Mouse (Mus musculus) C2C12 (cell line): ENCODE results near the gene Defb30. TPM values are rescaled to one million over a fixed set of nuclear protein-coding genes. Genes with fewer than 3 reads are reported as not detected.

Experiments used
- H3K27me3 ChIP-seq: one replicate; pipeline ENCODE4 v1.6.1; 2011; ENCODE audit not compliant: control insufficient read depth, insufficient read depth, insufficient read length
- H3K36me3 ChIP-seq: one replicate; pipeline ENCODE4 v1.6.1; 2011; ENCODE audit not compliant: control insufficient read depth, insufficient read depth
- H3K4me3 ChIP-seq: one replicate; pipeline ENCODE4 v1.5.1; 2011; ENCODE audit warnings: mild to moderate bottlenecking, control low read depth; ENCODE audit not compliant: poor library complexity, insufficient read depth, severe bottlenecking
- H3K79me2 ChIP-seq: one replicate; pipeline ENCODE4 v1.6.1; 2011; ENCODE audit not compliant: control insufficient read depth, insufficient read depth
- H3K79me3 ChIP-seq: one replicate; pipeline ENCODE4 v1.6.1; 2011; ENCODE audit warnings: low read depth, control low read depth
- H3ac ChIP-seq: one replicate; pipeline ENCODE3; 2011; ENCODE audit warnings: low read depth; ENCODE audit not compliant: control insufficient read depth, insufficient read length
- CEBPB ChIP-seq: IDR thresholded peaks from one replicate; pipeline ENCODE4 v1.6.1; 2011; ENCODE audit warnings: low read depth, mild to moderate bottlenecking, control low read depth, moderate library complexity
- CTCF ChIP-seq: IDR thresholded peaks from one replicate; pipeline ENCODE4 v1.5.1; 2011; ENCODE audit not compliant: control insufficient read depth, insufficient read depth, insufficient read length
- FOSL1 ChIP-seq: IDR thresholded peaks from one replicate; pipeline ENCODE4 v1.8.0; 2011; ENCODE audit warnings: mild to moderate bottlenecking, low read length; ENCODE audit not compliant: poor library complexity, insufficient read depth, severe bottlenecking
- MAX ChIP-seq: IDR thresholded peaks from one replicate; pipeline ENCODE4 v1.6.1; 2011; ENCODE audit warnings: mild to moderate bottlenecking, control low read depth
- MYOD1 ChIP-seq: IDR thresholded peaks from one replicate; pipeline ENCODE4 v1.6.1; 2011; ENCODE audit warnings: low read depth; ENCODE audit not compliant: control insufficient read depth, insufficient read length
- MYOG ChIP-seq: IDR thresholded peaks from one replicate; pipeline ENCODE4 v1.6.1; 2011; ENCODE audit not compliant: control insufficient read depth, insufficient read length; ENCODE audit errors: extremely low read depth
- USF1 ChIP-seq: IDR thresholded peaks from one replicate; pipeline ENCODE4 v1.6.1; 2011; ENCODE audit warnings: low read depth, mild to moderate bottlenecking, control low read depth, moderate library complexity
- polyA plus RNA-seq: library from polyadenylated mRNA; unstranded; fragments of >200 nt; fragmentation: generic; extraction: Trizol; gene quantifications from one replicate; pipeline ENCODE4 v1.2.1, GENCODE M21; 2012; ENCODE audit warnings: missing spikeins

Gene Defb30
- polyA plus RNA-seq, 1 experiment, result not detected

GRCm38 (mm10) chr14:63054729-63055128, 5.0 kb upstream of the Defb30 start:
- Histone ChIP-seq H3K79me2 (no peaks in the 10 kb centered on the region), H3K27me3 (no peaks in the 10 kb centered on the region), H3ac (no peak overlapping the region), H3K36me3 (no peaks in the 10 kb centered on the region), H3K79me3 (no peaks in the 10 kb centered on the region), H3K4me3 (no peak overlapping the region)
- TF ChIP-seq CTCF (peak; percentile 26), USF1 (no peak), MYOD1 (peak; percentile 19), CEBPB (no peak)

GRCm38 (mm10) chr14:63050769-63051168, 1.0 kb upstream of the Defb30 start:
- no peaks in the 10 kb centered on the region for H3K79me3 ChIP-seq
- H3ac ChIP-seq, result no peak overlapping the region
- H3K27me3 ChIP-seq, result no peaks in the 10 kb centered on the region
- H3K4me3 ChIP-seq, result no peak overlapping the region
- H3K79me2 ChIP-seq, result no peaks in the 10 kb centered on the region
- no peaks in the 10 kb centered on the region for H3K36me3 ChIP-seq
- TF ChIP-seq MYOG (no peak), CTCF (peak; percentile 54)

DNA sequence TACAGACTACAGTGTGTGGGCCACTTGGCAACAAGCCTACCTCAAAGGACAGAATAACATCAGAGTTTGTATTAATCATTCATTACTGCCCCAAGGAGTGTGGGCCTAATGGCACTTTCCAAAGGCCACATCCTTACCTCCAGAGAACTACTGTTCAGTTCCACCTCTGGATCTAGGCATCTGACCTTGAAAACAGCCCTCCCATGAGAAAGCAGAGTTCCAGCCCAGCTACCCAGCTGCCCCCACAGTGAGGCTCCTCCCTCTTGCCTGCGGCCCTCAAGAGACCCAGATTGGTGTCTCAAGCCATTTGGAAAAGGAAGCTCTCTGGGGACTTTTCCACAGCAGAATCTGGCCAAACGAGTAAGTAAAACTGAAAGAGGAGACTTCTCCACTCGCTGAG, 3.1 kb downstream of the Defb30 start, which contains the start of gene Defb42:
Gene Defb42 (plus strand): TSS at position 301 of the 400 bp plus-strand sequence.
- Histone ChIP-seq H3K36me3 (no peaks in the 10 kb centered on the region), H3K79me2 (no peaks in the 10 kb centered on the region), H3K27me3 (no peaks in the 10 kb centered on the region), H3K79me3 (no peaks in the 10 kb centered on the region), H3K4me3 (no peak within 1 kb of the TSS), H3ac (no peak within 1 kb of the TSS)
- TF ChIP-seq MAX (no peak), USF1 (no peak), FOSL1 (no peak), CEBPB (no peak), MYOD1 (no peak), MYOG (no peak), CTCF (no peak)

DNA sequence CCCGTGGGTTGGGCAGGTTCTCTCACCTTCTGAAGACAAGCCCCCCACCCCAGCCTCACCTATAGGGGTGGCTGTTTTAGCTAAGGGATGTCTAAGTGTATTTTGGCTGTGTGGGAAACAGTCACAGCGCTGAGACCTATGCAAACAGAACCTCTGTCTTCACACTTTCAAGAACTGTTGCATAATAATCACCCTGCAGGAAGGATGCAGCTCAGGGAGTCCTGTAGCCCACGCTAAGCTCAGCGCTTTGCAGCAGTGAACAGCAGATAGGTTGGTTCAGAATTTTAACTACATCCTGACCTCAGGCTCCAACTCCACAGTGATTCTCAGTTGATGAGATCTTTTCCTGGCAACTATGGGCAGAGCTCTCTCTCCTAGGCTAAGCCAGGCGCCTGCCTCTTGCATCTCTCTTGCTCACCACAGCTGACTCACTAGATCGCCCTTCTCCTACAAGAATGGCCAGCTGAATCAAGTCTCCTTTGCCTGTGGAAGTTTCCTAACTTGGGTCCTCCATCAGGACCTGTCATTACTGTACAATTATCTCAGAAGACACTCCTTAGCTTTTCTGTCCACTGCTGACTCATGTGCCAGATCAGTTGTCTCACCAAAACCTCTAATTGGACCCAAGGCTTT, 29.1 kb downstream of the Defb30 start:
- no peaks in the 10 kb centered on the region for H3K79me2 ChIP-seq
- H3ac ChIP-seq, result peak overlapping the region; percentile 37
- H3K79me3 ChIP-seq, result no peaks in the 10 kb centered on the region
- no peak overlapping the region for H3K4me3 ChIP-seq
- no peaks in the 10 kb centered on the region for H3K27me3 ChIP-seq
- H3K36me3 ChIP-seq, result no peaks in the 10 kb centered on the region
- no peak for TF ChIP-seq CTCF
- no peak for TF ChIP-seq MAX
- peak; percentile 68 for TF ChIP-seq FOSL1
- TF ChIP-seq MYOD1, result peak; percentile 68
- TF ChIP-seq USF1, result no peak
- no peak for TF ChIP-seq MYOG
- TF ChIP-seq CEBPB, result peak; percentile 64

DNA sequence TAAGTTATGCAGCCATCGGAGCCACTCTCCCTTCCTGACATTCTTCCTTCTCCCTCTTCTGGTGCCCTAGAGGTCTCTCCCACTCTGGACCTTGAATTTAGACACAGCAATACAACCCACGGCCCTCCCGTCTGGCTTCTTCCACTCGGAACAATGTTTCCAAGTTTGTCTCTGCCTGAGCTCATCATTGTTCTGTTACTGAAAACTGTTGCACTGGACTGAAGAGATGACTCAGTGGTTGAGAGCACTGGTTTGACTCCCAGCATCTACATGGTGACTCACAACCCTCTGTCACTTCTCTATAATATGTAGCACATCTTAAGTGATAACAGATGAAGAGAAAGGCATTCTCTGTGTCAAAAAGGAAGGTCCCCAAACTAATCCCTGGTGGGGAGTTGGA, 35.1 kb downstream of the Defb30 start:
- no peaks in the 10 kb centered on the region for H3K79me3 ChIP-seq
- TF ChIP-seq CEBPB (no peak), MYOD1 (no peak), FOSL1 (peak; percentile 64)
- H3K36me3 ChIP-seq, result no peaks in the 10 kb centered on the region
- no peaks in the 10 kb centered on the region for H3K27me3 ChIP-seq
- H3K4me3 ChIP-seq, result no peak overlapping the region
- H3K79me2 ChIP-seq, result no peaks in the 10 kb centered on the region
- H3ac ChIP-seq, result no peak overlapping the region

GRCm38 (mm10) chr14:63013082-63013481, 36.7 kb downstream of the Defb30 start:
- Histone ChIP-seq H3K79me3 (no peaks in the 10 kb centered on the region), H3ac (no peak overlapping the region), H3K79me2 (no peaks in the 10 kb centered on the region), H3K36me3 (no peaks in the 10 kb centered on the region), H3K27me3 (no peaks in the 10 kb centered on the region), H3K4me3 (no peak overlapping the region)
- TF ChIP-seq CEBPB (no peak), MYOD1 (no peak), CTCF (no peak)
